Mouse (Mus musculus) heart, postnatal 25 days (tissue): Measurements from ENCODE around the gene Rrbp1. TPM values are rescaled to one million over a fixed set of nuclear protein-coding genes. Genes with fewer than 3 reads are reported as not detected.
A peak's percentile ranks its signal among the peaks of the same experiment; 100 is the strongest.

ENCODE experiments used
- DNase-seq: peaks from one replicate; pipeline ENCODE4 v3.0.0; 2022; ENCODE audit warnings: low spot score
- intact Hi-C: fragments of 180-260 bp; cut with DNase I; formaldehyde crosslinking; loops from one replicate; pipeline ENCODE4 v1.15.1; 2025
- total RNA-seq, 2 experiments: library from RNA; stranded (reverse); gene quantifications; 2 replicates each; pipeline ENCODE4 v1.2.3; 2021

Gene Rrbp1
- total RNA-seq: 100 to 1,000 TPM; 112 TPM

- peak; percentile 99 for DNase-seq
- intact Hi-C loops: loop anchor here (5.0 kb wide), 2 partner anchors 71 to 171 kb away; no protein-coding TSS in a partner anchor
Observed at GRCm38 (mm10) chr2:144011080-144011551, at the start of gene Rrbp1. Gene Rrbp1 (minus strand): TSS chr2:144011263.

- intact Hi-C loops: no loop called here
- DNase-seq: no peak
Observed at GRCm38 (mm10) chr2:144057735-144058134, 46.7 kb upstream of the Rrbp1 start.

GRCm38 (mm10) chr2:144052410-144053065 lies 41.5 kb upstream of the Rrbp1 start:
- DNase-seq: peak; percentile 51
- intact Hi-C loops: no loop called here

GRCm38 (mm10) chr2:144050861-144051260 lies 39.8 kb upstream of the Rrbp1 start:
- intact Hi-C loops: no loop called here
- DNase-seq: no peak

- intact Hi-C loops: no loop called here
- DNase-seq: no peak
Observed at GRCm38 (mm10) chr2:144050146-144050680, 39.1 kb upstream of the Rrbp1 start.

GRCm38 (mm10) chr2:144046916-144047315 lies 35.9 kb upstream of the Rrbp1 start:
- no peak for DNase-seq
- intact Hi-C loops: loop anchor here (5.0 kb wide), 1 partner anchor 60 kb away; no protein-coding TSS in a partner anchor

- intact Hi-C loops: loop anchor here (5.0 kb wide), 1 partner anchor 61 kb away; no protein-coding TSS in a partner anchor
- DNase-seq: no peak
Observed at GRCm38 (mm10) chr2:144045756-144046560, 34.9 kb upstream of the Rrbp1 start.

- intact Hi-C loops: loop anchor here (5.0 kb wide), 1 partner anchor 63 kb away; no protein-coding TSS in a partner anchor
- peak; percentile 26 for DNase-seq
Observed at GRCm38 (mm10) chr2:144044726-144045125, 33.7 kb upstream of the Rrbp1 start.

- intact Hi-C loops: no loop called here
- DNase-seq: no peak
Observed at GRCm38 (mm10) chr2:144032664-144033063, 21.6 kb upstream of the Rrbp1 start, which contains the start of gene Banf2. Gene Banf2 (plus strand): TSS chr2:144033059.

GRCm38 (mm10) chr2:144030791-144031190 lies 19.7 kb upstream of the Rrbp1 start:
- DNase-seq: no peak
- intact Hi-C loops: no loop called here

- intact Hi-C loops: no loop called here
- no peak for DNase-seq
Observed at GRCm38 (mm10) chr2:144026456-144026855, 15.4 kb upstream of the Rrbp1 start.

GRCm38 (mm10) chr2:144025361-144025760 lies 14.3 kb upstream of the Rrbp1 start:
- DNase-seq: no peak
- intact Hi-C loops: no loop called here

- DNase-seq: no peak
- intact Hi-C loops: no loop called here
Observed at GRCm38 (mm10) chr2:144022441-144022840, 11.4 kb upstream of the Rrbp1 start.

GRCm38 (mm10) chr2:144019971-144020370 lies 8.9 kb upstream of the Rrbp1 start:
- no peak for DNase-seq
- intact Hi-C loops: no loop called here

- intact Hi-C loops: no loop called here
- DNase-seq: no peak
Observed at GRCm38 (mm10) chr2:144015861-144016260, 4.8 kb upstream of the Rrbp1 start.

GRCm38 (mm10) chr2:144014481-144014880 lies 3.4 kb upstream of the Rrbp1 start:
- intact Hi-C loops: loop anchor here (5.0 kb wide), 2 partner anchors 68 to 168 kb away; no protein-coding TSS in a partner anchor
- no peak for DNase-seq

- intact Hi-C loops: loop anchor here (5.0 kb wide), 2 partner anchors 68 to 168 kb away; no protein-coding TSS in a partner anchor
- DNase-seq: no peak
Observed at GRCm38 (mm10) chr2:144014051-144014450, 3.0 kb upstream of the Rrbp1 start.

- intact Hi-C loops: loop anchor here (5.0 kb wide), 2 partner anchors 72 to 172 kb away; no protein-coding TSS in a partner anchor
- peak; percentile 74 for DNase-seq
Observed at GRCm38 (mm10) chr2:144010282-144011044, 600 bp downstream of the Rrbp1 start.

GRCm38 (mm10) chr2:144009551-144010281 lies 1.3 kb downstream of the Rrbp1 start:
- DNase-seq: peak; percentile 31
- intact Hi-C loops: loop anchor here (5.0 to 10.0 kb wide), 6 partner anchors 73 to 445 kb away; partner anchors contain the start of genes Dstn, Mgme1 and Snx5
